Mouse (Mus musculus): Measurements from ENCODE around the gene Lrrc8a.

Gene Lrrc8a

GRCm38 (mm10) chr2:30309351-30309750 lies 71.8 kb downstream of the Lrrc8a start:
- DNase-seq: no peak

GRCm38 (mm10) chr2:30311481-30311880 lies 74.0 kb downstream of the Lrrc8a start:
- DNase-seq: no peak

Data from heart, adult 11 months (tissue).